Mouse (Mus musculus) urinary bladder, adult 18-20 months (tissue): ENCODE measurements around the gene Grid1.

Experiments used
- DNase-seq, 2 experiments: peaks; one replicate each; pipeline ENCODE4 v3.0.0; 2022; ENCODE audit warnings: low spot score in 2 of 2, mixed read lengths in 2 of 2

The Grid1 gene

GRCm38 (mm10) chr14:35393591-35393990, 573.7 kb downstream of the Grid1 start:
- no peak for DNase-seq

GRCm38 (mm10) chr14:35404249-35404908, 584.5 kb downstream of the Grid1 start:
- DNase-seq, result no peak

GRCm38 (mm10) chr14:35430259-35430658, 610.4 kb downstream of the Grid1 start:
- no peak for DNase-seq

- DNase-seq, result no peak
These were observed 633.8 kb downstream of the Grid1 start for GRCm38 (mm10) chr14:35453702-35454101.

GRCm38 (mm10) chr14:35468254-35468653, 648.3 kb downstream of the Grid1 start:
- DNase-seq, result no peak

- no peak for DNase-seq
These were observed 666.1 kb downstream of the Grid1 start for GRCm38 (mm10) chr14:35486017-35486416.

GRCm38 (mm10) chr14:35502324-35502723, 682.4 kb downstream of the Grid1 start:
- DNase-seq, result no peak

- DNase-seq, result no peak
These were observed 699.5 kb downstream of the Grid1 start for GRCm38 (mm10) chr14:35519402-35519801.

- DNase-seq, result no peak
These were observed 718.9 kb downstream of the Grid1 start for GRCm38 (mm10) chr14:35538835-35539234.

GRCm38 (mm10) chr14:35541254-35541991, 721.5 kb downstream of the Grid1 start:
- no peak for DNase-seq

GRCm38 (mm10) chr14:35541992-35542380, 722.1 kb downstream of the Grid1 start:
- DNase-seq, result no peak

GRCm38 (mm10) chr14:35554288-35554687, 734.4 kb downstream of the Grid1 start:
- no peak for DNase-seq

GRCm38 (mm10) chr14:35561244-35561893, 741.5 kb downstream of the Grid1 start:
- no peak for DNase-seq

- DNase-seq, result no peak
These were observed 753.1 kb downstream of the Grid1 start for GRCm38 (mm10) chr14:35572991-35573502.

GRCm38 (mm10) chr14:35574489-35574888, 754.6 kb downstream of the Grid1 start:
- no peak for DNase-seq

- DNase-seq, result no peak
These were observed 755.4 kb downstream of the Grid1 start for GRCm38 (mm10) chr14:35575285-35575684.

GRCm38 (mm10) chr14:35625749-35626148, 805.8 kb downstream of the Grid1 start:
- no peak for DNase-seq
